Mouse (Mus musculus) bone marrow, adult 2 months (tissue): ENCODE data around the gene Snapc2.

ENCODE experiments used
- CTCF ChIP-seq: fragments of 200-500 bp; IDR thresholded peaks from 2 replicates; pipeline ENCODE4 v1.5.1; 2011; ENCODE audit warnings: low read length, control low read depth; ENCODE audit not compliant: control insufficient read depth, insufficient read depth
- POLR2A ChIP-seq: fragments of 200-500 bp; IDR thresholded peaks from 2 replicates; pipeline ENCODE4 v1.6.1; 2011; ENCODE audit warnings: low read depth, mild to moderate bottlenecking, control low read depth, low read length, borderline replicate concordance; ENCODE audit not compliant: control insufficient read depth

DNA sequence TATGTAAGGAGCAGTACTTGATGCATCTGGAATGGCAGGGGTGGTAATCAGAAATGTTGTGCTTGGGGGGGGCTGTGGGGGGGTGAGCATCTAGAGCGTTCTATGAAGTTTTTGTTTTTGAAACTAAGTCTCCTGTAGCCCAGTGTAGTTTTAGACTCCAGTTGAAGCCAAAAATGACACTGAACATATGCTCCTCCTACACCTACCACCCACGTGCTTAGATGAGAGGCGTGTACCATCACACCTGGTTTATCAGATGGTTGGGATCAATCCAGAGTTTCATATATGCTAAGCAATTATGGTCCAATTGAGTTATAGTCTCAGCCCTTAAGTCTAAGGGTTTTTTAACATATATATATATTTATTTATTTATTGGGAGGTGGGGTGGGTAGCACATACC lies 33.3 kb upstream of the Snapc2 start:
- TF ChIP-seq CTCF (no peak), POLR2A (no peak)
